Mouse (Mus musculus) thymus, adult 18-20 months (tissue): ENCODE measurements around the gene Adss.

Experiments used
- DNase-seq, 2 experiments: peaks; one replicate each; pipeline ENCODE4 v3.0.0; 2022; ENCODE audit warnings: mixed read lengths in 2 of 2

Adss gene

DNA sequence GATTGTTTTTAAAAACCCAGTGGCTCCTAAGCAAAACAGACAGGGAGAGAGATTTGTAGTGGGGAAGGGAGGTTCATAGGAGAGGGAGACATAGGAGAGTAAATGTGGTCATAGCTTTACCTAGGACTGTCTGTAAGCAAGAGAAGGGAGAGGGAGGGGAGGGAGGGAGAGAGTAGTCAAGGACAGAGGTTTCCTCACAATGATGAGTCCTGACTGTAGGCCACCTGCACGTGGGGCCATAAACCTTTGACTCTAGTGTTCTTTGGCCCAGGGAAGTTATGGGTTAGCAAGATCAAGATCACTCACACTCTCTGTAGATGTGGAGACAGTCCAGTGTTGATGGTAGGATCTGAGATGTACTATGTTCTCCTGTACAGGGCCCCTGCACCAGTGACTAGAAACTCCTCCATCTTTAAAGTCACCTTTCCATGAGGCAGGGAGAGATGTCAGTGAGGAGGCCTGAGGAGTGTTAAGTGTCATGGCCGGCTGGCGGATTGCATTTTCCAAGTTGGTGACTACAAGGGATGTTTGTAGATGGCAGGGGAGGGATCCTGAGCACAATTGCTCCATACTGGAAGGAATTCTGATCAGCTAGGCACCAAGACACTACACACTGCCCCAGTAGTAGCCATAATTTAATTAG, 68.3 kb downstream of the Adss start:
- DNase-seq: no peak

GRCm38 (mm10) chr1:177726870-177727269, 69.4 kb downstream of the Adss start:
- no peak for DNase-seq

- no peak for DNase-seq
Measured at GRCm38 (mm10) chr1:177723786-177724185, 72.5 kb downstream of the Adss start.

GRCm38 (mm10) chr1:177719029-177719427, 77.3 kb downstream of the Adss start:
- DNase-seq: no peak

DNA sequence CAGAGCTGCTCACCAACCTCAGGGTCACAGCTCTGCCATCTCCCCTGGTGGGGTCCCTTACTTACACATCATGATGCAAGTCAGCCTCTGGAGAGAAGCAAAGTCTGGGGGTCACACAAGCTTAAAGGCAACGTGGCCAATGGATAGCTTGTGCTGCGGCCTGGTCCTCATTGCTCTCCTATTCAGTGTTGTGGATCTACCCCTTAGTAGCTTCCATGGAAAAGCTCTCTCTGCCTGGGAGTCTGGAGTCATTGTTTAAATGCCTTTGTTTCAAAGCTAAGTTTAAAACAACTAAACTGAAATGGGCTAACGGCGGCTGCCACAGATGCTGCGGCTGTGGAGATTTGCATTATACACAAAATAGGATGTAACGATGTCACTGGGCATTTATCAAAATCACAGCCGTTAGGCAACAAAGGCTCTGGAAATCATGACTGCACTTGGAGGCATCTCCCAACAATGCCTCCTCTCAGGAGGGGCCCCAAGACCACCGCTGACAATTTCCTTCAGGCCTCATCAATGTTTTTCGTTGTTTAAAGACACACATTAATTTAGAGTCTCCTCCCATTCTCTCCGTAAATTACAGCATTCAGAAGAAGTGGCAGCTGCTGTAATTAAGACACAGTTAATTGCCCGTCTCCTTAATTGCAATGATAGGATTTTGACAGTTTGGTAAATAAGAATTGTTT, 77.8 kb downstream of the Adss start:
- no peak for DNase-seq

DNA sequence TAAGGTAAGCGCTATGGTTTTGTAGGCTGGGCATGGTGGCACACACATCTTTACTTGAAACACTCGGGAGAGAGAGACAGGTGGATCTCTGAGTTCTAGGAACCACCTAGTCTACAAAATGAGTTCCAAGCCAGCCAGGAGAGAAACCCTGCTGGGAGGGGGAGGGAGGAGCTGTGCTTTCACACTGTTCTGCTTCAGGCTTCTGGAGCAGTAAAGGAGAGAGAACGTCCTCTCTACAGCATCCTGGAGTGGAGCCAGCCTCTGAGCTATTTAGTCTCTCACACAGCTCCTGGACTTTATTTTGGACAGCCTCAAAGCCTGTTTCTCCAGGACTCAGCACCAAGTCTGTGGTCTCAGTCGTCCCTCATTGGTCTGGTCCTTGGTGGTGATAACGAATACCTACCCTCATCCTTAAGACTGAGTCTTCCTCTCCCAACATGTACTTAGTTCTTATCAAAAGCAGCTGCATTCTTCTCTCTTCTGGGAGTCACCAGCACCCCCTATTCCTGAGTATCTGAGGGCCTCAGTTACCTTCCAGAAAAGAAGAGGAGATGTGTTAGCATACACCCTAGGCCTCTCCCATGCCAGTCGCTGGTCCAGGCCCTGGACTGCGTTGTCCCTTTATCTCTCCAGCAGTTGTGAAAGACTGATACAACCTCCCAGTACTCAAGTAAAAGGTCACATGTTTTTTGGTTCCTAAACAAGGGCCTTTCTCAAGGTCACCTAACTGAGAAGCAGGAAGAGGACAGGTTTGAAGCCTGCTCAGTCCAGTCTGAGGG, 79.1 kb downstream of the Adss start:
- DNase-seq: no peak

GRCm38 (mm10) chr1:177716448-177716847, 79.9 kb downstream of the Adss start:
- no peak for DNase-seq

DNA sequence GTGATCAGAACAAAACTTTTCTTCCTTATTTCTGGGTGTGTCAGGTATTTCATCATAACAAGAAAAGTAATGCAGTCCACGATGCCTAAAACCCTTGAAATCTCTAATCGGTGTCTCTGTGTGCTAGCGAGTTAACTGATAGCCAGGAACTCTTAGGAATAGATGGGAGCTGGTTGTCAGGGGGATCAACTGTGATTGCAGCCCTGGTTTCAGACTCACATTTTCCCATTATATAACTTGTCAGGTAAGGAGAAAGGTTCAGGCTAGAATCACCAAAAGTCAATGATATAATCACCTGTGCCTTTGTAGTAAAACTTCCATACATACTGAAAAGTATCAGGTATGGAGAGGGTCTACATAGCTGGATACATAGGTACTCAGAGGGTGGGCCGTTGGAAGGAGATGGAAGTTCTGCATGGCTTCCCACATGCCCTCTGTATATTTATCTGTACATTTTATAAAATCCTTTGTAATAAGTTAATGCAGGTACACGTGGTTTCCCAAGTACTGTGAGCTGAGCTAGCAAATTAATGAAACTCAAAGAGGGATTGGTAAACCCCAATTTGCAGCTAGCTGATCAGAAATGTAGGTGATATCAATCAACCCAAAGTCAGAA, 81.8 kb downstream of the Adss start:
- DNase-seq: no peak

DNA sequence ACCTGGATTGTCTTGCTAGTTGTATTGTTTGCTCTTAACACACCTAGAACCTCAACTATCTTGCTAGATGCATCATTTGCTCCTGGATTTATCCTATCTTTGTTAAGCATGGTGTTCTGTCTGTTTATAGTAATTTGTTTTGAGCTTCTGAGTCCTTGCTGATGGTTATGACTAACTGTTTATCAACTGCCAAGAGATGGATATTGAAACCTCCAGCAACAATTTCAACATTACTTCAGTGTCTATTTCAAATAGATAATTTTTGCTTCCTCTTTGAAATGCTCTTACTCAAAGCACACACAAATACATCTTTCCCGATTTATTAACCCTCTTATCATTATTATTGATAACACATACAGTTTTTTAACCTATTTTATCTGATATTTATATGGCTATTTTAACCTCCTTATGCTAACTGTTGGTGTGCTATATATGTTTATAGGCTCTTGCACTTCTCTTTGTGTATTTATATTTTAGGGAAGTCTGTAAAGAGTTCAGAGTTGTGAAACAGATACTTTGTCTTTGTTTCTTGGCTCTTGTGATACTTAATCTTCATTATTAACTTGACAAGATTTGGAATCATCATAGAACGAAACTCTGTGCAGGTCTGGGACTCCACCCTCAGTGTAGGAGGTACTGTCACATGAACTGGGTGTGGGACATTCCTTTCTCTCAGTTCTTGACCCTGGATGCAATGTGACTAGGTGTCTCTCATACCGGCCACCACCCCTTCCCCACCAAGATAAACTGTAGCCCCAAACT, 82.5 kb downstream of the Adss start:
- DNase-seq: no peak
